Mouse (Mus musculus) E14TG2a.4 (cell line): ENCODE measurements around the gene Nr6a1.

Source experiments
- H3K27me3 ChIP-seq: 2 replicates; pipeline ENCODE4 v1.6.1; 2014; ENCODE audit warnings: low read length, control low read depth; ENCODE audit not compliant: insufficient read depth
- H3K36me3 ChIP-seq: 2 replicates; pipeline ENCODE4 v1.6.1; 2014; ENCODE audit warnings: low read length, control low read depth; ENCODE audit not compliant: insufficient read depth
- H3K4me1 ChIP-seq: replicated peaks from 2 replicates; pipeline ENCODE4 v1.6.1; 2014; ENCODE audit warnings: low read depth, low read length, control low read depth
- H3K4me3 ChIP-seq: replicated peaks from 2 replicates; pipeline ENCODE4 v1.5.1; 2014; ENCODE audit warnings: mild to moderate bottlenecking, low read length
- H3K9me3 ChIP-seq: 2 replicates; pipeline ENCODE4 v1.6.1; 2014; ENCODE audit warnings: low read length, control low read depth
- CTCF ChIP-seq: conservative IDR thresholded peaks from 2 replicates; pipeline ENCODE4 v1.5.1; 2014; ENCODE audit warnings: low read length
- NANOG ChIP-seq: IDR thresholded peaks from 2 replicates; pipeline ENCODE4 v1.6.1; 2014; ENCODE audit warnings: borderline replicate concordance, low read length, mixed read lengths
- POU5F1 ChIP-seq: IDR thresholded peaks from 2 replicates; pipeline ENCODE4 v1.6.1; 2014; ENCODE audit warnings: low read length, borderline replicate concordance

The Nr6a1 gene

DNA sequence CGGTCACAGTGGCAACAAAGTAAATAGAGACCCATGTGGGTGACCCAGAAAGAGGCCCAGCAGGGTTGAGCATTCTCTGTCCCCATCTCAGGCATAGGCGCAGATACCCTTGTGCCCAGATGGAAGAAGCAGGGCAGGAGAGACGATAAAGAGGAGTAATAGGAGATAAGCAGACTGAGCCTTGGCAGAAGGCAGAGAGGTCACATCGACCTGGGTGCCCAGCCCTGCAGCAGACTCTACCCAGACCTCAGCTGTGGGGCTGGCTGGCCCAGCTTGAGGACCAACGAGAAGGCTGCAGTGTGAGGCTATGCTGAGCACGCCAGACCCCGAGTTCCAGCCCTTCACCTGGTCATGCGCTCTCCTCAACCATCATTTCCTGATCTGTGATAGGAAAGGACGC lies 223.2 kb downstream of the Nr6a1 start:
- H3K4me3 ChIP-seq: no peak overlapping the region
- no peak for TF ChIP-seq POU5F1
- no peak for TF ChIP-seq NANOG
- TF ChIP-seq CTCF: no peak
- peaks cover 25% of the 10 kb centered on the region for H3K4me1 ChIP-seq
- no peaks in the 10 kb centered on the region for H3K36me3 ChIP-seq
- peaks cover 99% of the 10 kb centered on the region for H3K27me3 ChIP-seq
- H3K9me3 ChIP-seq: no peaks in the 10 kb centered on the region

DNA sequence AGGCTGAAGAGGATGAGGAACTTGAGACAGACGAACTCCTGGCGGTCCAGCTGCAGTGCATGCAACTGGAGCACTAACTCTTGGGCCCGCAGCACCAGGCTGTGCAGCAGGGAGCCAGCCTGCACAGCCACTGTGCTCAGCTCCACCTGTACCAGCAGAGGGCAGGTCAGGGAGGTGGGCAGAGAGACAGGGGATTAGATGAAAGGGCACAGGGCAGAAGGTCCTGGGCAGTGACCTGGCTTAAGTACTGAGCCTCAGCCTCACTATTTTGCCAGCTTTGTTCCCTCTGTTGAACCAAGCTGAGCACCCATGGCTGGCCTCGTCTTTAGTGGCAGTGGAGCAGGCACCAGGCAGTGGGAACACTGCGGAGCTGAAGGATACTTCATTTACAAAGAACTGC lies 227.3 kb downstream of the Nr6a1 start:
- no peaks in the 10 kb centered on the region for H3K9me3 ChIP-seq
- H3K36me3 ChIP-seq: no peaks in the 10 kb centered on the region
- TF ChIP-seq CTCF (peak; percentile 18; the same call in 1 of the 2 replicates), POU5F1 (no peak), NANOG (no peak)
- H3K4me1 ChIP-seq: peaks cover 30% of the 10 kb centered on the region
- H3K4me3 ChIP-seq: no peak overlapping the region
- H3K27me3 ChIP-seq: peaks cover 97% of the 10 kb centered on the region

DNA sequence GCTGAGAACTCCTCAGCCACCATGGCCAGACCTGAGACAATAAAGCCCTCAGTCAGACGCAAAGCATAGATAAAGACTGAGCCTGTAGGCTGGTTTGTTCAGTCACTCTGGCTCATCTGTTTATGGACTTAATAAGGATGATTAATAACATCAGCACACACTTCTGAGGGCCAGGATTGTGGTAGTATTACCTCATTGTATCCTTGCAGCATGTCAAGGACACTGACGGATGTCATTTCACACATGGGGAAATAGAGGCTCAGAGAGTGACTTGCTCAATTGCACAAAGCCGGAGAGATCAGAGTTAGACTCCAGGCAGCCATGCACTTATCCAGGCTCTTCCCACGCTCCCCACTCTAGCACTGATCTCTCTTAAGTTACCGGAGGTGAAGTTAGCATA lies 228.9 kb downstream of the Nr6a1 start:
- TF ChIP-seq POU5F1 (no peak), NANOG (no peak), CTCF (no peak)
- no peaks in the 10 kb centered on the region for H3K36me3 ChIP-seq
- no peaks in the 10 kb centered on the region for H3K9me3 ChIP-seq
- H3K4me3 ChIP-seq: no peak overlapping the region
- H3K4me1 ChIP-seq: peaks cover 44% of the 10 kb centered on the region
- peaks cover 95% of the 10 kb centered on the region for H3K27me3 ChIP-seq

DNA sequence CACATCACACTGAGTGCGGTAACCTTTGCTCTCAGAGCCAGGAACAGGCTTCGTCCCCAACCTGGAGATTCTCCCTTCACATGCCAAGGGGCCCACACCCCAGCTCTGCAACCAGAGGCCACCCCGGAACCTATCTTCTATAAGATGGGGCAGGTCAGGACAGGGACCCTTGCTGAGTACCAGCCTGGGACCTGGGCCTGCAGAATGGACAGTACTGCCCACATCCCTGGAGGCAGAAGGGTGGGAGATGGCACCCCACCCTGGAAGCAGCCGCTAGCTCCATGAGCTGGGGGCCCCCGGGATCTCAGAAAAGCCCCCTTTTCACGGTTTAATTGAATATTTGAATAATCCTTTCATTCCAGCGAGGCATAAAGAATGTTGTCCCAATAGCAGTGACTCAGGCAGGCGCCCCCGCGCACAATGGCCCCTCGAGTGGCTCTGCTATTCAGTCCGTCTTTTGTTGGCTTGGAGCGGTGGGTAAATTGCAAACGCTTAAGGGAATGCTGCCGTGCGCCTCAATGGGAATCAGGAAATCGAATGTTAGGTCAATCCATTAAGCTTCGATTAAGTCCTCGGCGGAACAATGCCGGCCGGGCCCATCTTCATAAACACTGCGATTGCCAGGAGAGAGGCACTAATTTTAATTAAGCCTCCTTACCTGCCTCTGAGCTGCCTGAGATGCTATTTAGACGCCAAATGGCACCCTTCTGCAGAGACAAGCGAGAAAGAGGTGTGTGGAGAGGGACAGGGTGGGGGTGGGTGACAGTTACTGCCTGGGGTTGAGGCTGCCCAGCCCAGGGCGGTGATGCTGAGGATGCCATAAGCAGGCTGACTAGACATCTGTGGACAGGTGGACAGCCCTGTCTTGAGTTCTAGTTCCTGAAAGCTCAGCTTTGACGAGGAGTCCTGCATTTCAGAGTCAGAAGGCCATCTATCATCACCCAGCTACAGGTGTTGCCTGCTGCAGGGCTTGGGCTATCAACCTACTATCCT lies 230.1 kb downstream of the Nr6a1 start:
- TF ChIP-seq NANOG (peak; percentile 83), CTCF (no peak)
- Histone ChIP-seq H3K4me1 (peaks cover 45% of the 10 kb centered on the region), H3K27me3 (peaks cover 95% of the 10 kb centered on the region), H3K4me3 (peak overlapping the region; percentile 45), H3K36me3 (no peaks in the 10 kb centered on the region), H3K9me3 (no peaks in the 10 kb centered on the region)

DNA sequence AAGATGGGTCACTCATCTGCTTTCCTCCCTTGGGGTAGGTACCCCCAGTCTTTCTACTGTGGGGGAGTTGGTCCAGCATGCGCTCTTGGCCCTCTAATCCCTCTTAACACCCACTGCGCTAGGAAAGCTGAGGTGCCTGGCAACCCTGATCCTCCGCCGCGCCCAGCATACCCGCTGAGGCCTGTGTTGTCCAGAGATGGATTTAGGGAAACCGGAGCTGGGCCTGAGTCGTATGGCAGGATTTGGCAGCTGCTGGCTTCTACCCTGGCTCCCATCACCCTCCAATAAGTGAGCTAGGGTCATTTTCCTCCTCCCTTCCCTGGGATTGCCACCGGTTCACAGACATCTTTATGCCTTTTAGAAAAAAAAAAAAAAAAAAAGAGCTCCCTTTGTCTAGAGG lies 231.7 kb downstream of the Nr6a1 start:
- Histone ChIP-seq H3K4me1 (peaks cover 53% of the 10 kb centered on the region), H3K36me3 (no peaks in the 10 kb centered on the region), H3K9me3 (no peaks in the 10 kb centered on the region), H3K27me3 (peaks cover 87% of the 10 kb centered on the region), H3K4me3 (no peak overlapping the region)
- TF ChIP-seq POU5F1 (no peak), NANOG (no peak), CTCF (no peak)

DNA sequence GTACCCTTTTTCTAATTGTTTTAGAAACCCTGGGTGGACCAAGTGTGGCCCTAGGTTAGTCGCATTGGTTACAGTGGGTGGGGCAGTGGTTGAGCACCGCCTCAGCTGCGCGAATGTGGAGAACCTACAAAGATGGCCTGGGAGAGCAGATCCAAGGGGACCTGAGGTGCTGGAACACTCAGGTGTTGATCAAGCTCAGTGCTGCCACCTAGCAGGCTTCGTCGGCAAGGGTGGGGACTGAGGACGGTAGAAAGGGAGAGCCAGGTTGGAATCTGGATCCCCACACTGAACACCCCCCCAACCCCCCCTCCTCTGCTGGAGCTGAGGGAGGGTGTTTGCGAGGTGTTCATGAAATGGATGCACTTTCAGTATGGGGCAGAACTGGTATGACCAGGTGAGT lies 235.9 kb downstream of the Nr6a1 start:
- TF ChIP-seq POU5F1: no peak
- peak; percentile 58 for TF ChIP-seq CTCF
- TF ChIP-seq NANOG: no peak
- Histone ChIP-seq H3K27me3 (peaks cover 83% of the 10 kb centered on the region), H3K4me3 (no peak overlapping the region), H3K9me3 (no peaks in the 10 kb centered on the region), H3K36me3 (no peaks in the 10 kb centered on the region), H3K4me1 (peaks cover 62% of the 10 kb centered on the region)

DNA sequence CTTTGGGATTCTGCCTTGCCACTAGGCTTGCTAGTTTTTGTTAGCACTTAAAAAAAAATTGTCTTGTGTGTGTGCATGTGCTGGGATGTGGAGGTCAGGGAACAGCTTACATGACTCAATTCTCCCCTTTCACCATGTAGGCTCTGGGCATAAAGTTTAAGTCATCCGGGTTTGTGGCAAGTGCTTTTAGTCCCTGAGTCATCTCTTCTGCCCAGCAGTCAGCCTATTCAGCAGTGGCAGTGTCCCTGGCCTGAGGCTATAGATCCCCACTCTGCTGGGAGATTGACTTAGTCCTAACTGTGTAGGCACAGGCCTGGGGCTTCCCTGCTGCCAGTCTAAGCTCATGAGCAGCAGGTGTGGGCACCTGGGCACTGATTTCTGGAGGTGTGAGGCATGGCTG lies 237.6 kb downstream of the Nr6a1 start:
- TF ChIP-seq CTCF (no peak), POU5F1 (no peak), NANOG (no peak)
- Histone ChIP-seq H3K36me3 (no peaks in the 10 kb centered on the region), H3K9me3 (no peaks in the 10 kb centered on the region), H3K4me1 (peaks cover 60% of the 10 kb centered on the region), H3K4me3 (no peak overlapping the region; the same call in 1 of the 2 replicates), H3K27me3 (peaks cover 74% of the 10 kb centered on the region)

DNA sequence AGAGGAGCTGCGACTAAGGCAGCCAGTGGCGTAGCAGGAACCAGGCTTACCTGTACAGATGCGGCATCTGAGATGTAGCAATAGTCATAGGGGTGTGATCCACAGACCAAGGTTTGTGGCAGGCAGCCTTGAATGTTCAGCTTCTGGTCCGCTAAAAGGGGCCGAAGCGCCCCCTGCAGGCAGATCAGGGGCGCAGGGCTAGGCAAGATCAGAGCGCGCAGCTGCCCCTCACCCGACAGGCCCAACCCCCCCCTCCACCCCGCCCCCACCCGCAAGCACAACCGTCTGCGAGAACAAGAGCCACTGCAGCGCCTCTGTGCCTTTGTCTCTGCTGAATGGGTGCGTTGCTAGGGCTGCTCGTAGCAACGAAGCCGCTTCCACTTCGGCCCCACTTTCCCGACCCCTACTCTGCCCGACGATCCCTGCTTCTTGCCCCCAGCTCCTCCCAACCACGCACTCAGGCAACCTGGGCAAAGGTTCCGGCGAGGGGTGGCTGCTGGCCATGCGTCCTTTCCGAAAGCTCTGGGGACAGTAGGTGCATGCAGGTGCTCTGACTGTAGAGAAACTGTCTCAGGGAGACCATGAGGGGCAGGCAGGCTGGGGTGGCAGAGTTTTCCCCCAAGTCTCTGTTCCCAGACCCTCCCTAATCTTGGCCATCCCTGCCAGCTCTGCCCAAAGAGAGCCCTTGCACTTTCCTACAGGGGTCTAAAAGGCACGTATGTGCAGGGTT lies 238.5 kb downstream of the Nr6a1 start:
- Histone ChIP-seq H3K27me3 (peaks cover 65% of the 10 kb centered on the region), H3K36me3 (no peaks in the 10 kb centered on the region)
- TF ChIP-seq NANOG: no peak
- peak; percentile 54 for TF ChIP-seq CTCF
- no peak for TF ChIP-seq POU5F1

More for the DNA sequence above, 238.5 kb downstream of the Nr6a1 start:
- Histone ChIP-seq H3K4me1 (peaks cover 52% of the 10 kb centered on the region), H3K4me3 (peak overlapping the region; percentile 74), H3K9me3 (no peaks in the 10 kb centered on the region)
